Mouse (Mus musculus) left cerebral cortex, adult 9 months (tissue): ENCODE results near the gene Pltp.
A peak's percentile ranks its signal among the peaks of the same experiment; 100 is the strongest.
"Not testable (repeated sequence)": the region's sequence is repeated elsewhere in the genome, so short reads cannot be mapped to it uniquely, and the experiment has no call there.

Experiments
- DNase-seq, 2 experiments: peaks; one replicate each; pipeline ENCODE4 v3.0.0; 2022; ENCODE audit warnings: low spot score in 2 of 2

Gene Pltp

DNA sequence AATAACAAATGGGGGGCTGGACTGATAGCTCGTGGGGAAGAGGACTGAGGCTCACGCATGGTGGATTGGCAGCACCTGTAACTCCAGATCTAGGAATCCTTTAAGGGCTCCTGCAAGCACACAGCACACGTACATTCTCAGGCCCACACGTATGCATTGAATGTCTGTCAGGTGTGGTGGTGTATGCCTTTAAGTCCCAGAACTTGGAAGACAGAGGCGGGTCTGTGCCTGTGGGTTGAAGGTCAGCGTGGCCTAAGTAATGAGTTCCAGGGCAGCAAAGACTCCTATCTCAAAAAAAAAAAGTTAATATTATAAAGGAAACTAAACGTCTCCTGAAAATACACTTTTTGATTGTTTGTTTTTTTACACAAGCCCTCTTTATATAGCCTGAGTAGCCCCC lies 50.9 kb downstream of the Pltp start:
- DNase-seq = no peak

DNA sequence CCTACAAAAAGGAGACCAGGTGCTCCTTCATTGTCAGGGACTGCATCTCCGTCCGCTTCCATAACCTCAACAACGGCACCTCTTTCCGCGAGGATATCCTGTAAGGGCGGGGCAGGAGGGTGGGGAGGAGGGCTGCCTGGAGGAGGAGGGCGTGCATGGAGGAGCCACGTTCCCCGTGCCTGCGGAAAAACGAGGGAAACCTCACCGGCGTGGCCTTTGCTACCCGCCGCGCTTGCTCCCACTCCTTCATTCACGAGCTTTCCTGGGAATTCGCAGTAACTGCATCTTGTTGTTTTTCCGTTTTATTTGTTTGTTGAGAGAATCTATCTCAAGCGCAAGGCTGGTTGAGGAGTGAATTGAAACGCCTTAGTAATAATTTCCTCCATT lies 52.2 kb downstream of the Pltp start:
- DNase-seq = no peak

DNA sequence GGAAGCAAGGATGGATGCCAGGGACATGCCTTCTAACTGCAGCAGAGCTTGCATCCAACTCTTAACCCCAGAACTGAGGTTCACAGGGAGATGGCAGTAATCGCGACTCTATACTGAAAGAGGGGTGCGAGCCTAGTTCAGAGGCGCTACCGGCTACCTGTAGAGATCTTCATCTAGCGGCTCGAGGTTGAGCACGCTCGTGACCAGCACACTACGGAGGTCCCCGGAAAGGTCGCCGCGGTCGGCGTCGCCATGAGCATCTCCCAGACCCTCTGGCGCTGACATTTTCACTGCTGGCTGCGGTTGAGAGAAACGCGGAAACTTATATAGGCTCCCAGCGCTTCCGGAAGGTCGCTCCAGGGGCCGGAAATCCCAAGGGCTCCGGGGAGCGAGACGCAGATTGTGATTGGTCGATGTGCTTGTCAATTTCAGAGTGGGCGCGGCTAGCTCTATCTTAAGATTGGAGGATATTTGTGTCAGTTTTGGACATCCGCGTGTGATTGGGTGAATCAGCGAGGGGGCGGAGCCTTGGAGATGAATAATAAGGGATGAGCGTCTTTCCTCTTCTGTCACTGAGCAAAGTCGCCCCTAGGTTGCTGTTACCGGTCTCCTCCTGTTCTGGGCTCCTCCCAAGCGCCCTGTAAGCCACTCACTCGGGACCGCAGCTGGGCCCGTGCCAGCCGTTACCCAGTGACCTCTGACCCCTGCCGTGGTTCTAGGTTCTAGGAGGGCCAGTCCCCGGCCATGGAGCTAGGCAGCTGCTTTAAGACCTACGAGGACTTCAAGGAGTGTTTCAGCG lies 52.8 kb downstream of the Pltp start, which contains the start of the genes Acot8 and Zswim3:
Gene Acot8 (minus strand): TSS at position 350 of the 799 bp plus-strand sequence.
Gene Zswim3 (plus strand): TSS at position 566 of the 799 bp plus-strand sequence.
- DNase-seq = peak; percentile 97 to 100

- DNase-seq = no peak
Observed at GRCm38 (mm10) chr2:164803921-164804313, 53.6 kb downstream of the Pltp start.

DNA sequence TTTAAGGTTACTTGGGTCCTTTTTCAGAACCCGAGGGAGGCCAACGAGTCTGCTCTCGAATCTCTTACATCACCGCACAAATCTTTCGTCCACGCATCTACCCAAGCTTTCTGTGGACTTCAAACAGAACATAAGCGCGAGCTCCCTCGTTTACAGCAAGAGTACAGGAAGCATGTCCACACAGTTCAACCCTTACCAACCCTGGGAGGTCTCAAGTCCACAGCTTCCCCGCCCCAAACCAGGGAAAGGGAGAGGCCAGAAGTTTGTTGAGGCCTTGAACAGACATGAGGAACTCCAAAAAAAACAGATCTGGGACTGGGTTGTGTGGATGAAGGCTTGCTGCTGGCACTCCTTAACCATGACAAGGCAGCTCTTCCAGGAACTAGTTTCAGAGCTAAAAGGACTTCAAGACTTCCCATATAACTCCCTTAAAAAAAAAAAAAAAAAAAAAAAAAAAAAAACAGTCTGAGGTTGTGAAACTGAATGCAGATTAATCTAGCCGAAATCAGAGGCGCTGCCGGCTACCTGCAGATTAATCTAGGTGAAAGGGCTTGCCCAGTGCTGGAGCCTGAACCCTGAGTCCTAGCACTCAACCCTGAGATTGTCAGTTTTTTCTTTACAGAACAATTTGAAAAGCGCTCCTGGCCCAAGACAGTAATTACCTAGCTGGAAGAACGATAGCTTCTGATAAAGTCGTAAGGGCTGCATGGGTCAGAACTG lies 54.1 kb downstream of the Pltp start:
- DNase-seq = no peak

- DNase-seq = no peak
Observed at GRCm38 (mm10) chr2:164800252-164801004, 57.1 kb downstream of the Pltp start.

DNA sequence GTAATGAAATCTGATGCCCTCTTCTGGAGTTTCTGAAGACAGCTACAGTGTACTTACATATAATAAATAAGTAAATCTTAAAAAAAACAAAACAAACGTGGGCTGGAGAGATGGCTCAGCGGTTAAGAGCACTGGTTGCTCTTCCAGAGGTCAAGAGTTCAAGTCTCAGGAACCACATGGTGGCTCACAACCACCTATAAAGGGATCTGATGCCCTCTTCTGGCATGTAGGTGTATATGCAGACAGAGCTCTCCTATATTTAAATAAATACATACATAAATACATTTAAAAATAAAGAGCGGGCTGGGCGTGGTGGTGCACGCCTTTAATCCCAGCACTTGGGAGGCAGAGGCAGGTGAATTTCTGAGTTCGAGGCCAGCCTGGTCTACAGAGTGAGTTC lies 59.0 kb downstream of the Pltp start:
- not testable (repeated sequence) for DNase-seq

DNA sequence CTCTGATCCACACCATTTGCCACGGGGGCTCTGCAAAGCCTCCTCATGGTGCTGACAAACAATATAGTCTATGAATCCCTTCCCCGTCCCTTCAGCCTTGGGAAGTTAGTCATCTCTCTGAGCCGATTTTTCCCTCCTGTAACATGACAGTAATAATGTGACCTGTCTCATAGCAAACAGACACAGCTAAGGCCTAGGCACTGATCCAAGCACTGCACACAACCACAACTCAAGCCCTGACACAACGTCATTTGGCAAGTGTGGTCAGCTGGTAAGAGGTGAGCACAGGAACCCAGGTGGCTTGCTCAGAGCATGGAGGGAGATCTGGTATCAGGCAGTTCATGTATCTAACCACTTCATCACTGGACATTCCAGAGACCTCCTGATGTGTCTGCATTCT lies 61.6 kb downstream of the Pltp start:
- no peak for DNase-seq

DNA sequence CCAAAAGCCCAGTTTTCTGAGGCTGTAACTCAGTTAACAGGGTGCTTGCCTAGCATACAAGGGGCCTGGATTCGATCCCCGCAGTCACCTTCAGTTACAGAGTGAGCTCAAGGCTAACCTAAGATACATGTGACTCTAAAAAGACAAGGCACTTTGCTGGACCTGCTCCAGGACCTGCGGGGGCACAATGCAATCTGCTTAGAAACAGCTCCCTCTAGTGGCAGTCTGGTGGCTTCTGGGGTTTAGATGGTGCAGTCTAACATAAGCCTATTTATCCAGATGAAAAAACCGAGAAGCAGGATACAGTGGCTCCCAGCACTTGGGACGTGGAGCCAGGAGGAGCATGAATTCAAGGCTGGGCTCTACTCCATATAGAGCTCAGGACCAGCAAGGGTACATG lies 63.2 kb downstream of the Pltp start:
- DNase-seq = peak in 1 of 2 experiments; percentile 86

- DNase-seq = no peak
Observed at GRCm38 (mm10) chr2:164793772-164794171, 63.7 kb downstream of the Pltp start.

- DNase-seq = peak in 1 of 2 experiments; percentile 70
Observed at GRCm38 (mm10) chr2:164793236-164793635, 64.3 kb downstream of the Pltp start.

GRCm38 (mm10) chr2:164792400-164793190 lies 64.9 kb downstream of the Pltp start:
- DNase-seq = no peak

DNA sequence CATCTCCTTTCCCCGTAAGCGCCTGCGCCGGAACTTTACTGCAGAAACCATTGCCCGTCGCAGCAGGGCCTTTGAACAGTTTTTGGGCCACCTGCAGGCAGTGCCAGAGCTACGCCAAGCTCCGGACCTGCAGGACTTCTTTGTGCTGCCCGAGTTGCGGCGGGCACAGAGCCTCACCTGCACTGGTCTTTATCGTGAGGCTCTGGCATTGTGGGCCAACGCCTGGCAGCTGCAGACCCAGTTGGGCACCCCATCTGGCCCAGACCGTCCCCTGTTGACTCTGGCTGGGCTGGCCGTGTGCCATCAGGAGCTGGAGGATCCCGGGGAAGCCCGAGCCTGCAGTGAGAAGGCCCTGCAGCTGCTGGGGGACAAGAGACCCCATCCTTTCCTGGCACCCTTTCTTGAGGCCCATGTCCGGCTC lies 65.7 kb downstream of the Pltp start:
- DNase-seq = no peak

DNA sequence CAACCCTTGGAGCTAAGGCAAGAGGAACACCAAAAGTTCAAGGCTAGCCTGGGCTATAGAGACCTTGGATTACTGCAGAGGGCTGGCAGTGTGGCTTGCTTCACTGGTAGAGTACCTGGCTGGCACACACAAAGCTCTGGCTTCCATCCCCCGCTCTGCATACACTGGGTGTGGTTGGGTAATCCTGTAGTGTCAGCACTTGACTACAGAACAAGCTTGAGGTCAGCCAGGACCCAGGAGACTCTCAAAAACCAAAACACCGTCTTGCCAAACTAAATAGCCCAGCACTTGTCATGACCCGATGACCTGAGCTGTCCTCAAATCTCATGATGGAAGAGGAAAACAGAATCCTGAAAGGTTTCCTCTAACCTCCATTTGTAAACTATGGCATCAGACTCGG lies 67.1 kb downstream of the Pltp start:
- DNase-seq = no peak
